Mouse (Mus musculus) left cerebral cortex, adult 2 months (tissue): Measurements from ENCODE around the gene Asb12. TPM values are rescaled to one million over a fixed set of nuclear protein-coding genes. Genes with fewer than 3 reads are reported as not detected.

Experiments used
- DNase-seq, 2 experiments: peaks; one replicate each; pipeline ENCODE4 v3.0.0; 2021 to 2022; ENCODE audit warnings: low spot score in 2 of 2, mixed read lengths in 1 of 2; ENCODE audit errors: extremely low spot score in 1 of 2
- H3K27ac ChIP-seq: fragments of 200-600 bp; 2 replicates; pipeline ENCODE4 v1.8.1; 2022
- H3K4me3 ChIP-seq: fragments of 200-600 bp; 2 replicates; pipeline ENCODE4 v1.8.1; 2022
- CTCF ChIP-seq: fragments of 200-600 bp; IDR thresholded peaks from 2 replicates; pipeline ENCODE4 v1.8.1; 2022; ENCODE audit warnings: antibody characterized with exemption, mild to moderate bottlenecking, moderate library complexity
- intact Hi-C: fragments of 180-260 bp; cut with DNase I; formaldehyde crosslinking; loops from one replicate; pipeline ENCODE4 v1.15.1; 2025
- total RNA-seq, 2 experiments: library from RNA; stranded (reverse); gene quantifications; 2 replicates each; pipeline ENCODE4 v1.2.3; 2021

Asb12 gene
- total RNA-seq, 2 experiments from 2014 or later: not detected

GRCm38 (mm10) chrX:95442261-95442660 lies 115.5 kb downstream of the Asb12 start:
- no peak for TF ChIP-seq CTCF
- no peak for DNase-seq
- intact Hi-C loops: loop anchor here (5.0 kb wide), 1 partner anchor 265 kb away; no protein-coding TSS in a partner anchor
- Histone ChIP-seq H3K4me3 (no peak overlapping the region), H3K27ac (no peak overlapping the region)

GRCm38 (mm10) chrX:95441290-95441689 lies 116.5 kb downstream of the Asb12 start:
- no peak overlapping the region for H3K27ac ChIP-seq
- DNase-seq: no peak
- no peak for TF ChIP-seq CTCF
- no peak overlapping the region for H3K4me3 ChIP-seq
- intact Hi-C loops: loop anchor here (5.0 kb wide), 1 partner anchor 264 kb away; no protein-coding TSS in a partner anchor

GRCm38 (mm10) chrX:95438491-95438890 lies 119.3 kb downstream of the Asb12 start:
- Histone ChIP-seq H3K4me3 (no peak overlapping the region), H3K27ac (no peak overlapping the region)
- DNase-seq: no peak
- intact Hi-C loops: no loop called here
- no peak for TF ChIP-seq CTCF

GRCm38 (mm10) chrX:95437236-95437635 lies 120.6 kb downstream of the Asb12 start:
- Histone ChIP-seq H3K27ac (no peak overlapping the region), H3K4me3 (no peak overlapping the region)
- intact Hi-C loops: no loop called here
- DNase-seq: no peak
- no peak for TF ChIP-seq CTCF

Other genes starting within 250 kb of the Asb12 start
- 1 to 10 TPM; 5.9 to 6.5 TPM for gene Amer1, start 113.1 kb downstream of the Asb12 start, total RNA-seq
- gene Pfn5, start 117 bp upstream of the Asb12 start, total RNA-seq: not detected
- gene Zc4h2, start 100.5 kb upstream of the Asb12 start, total RNA-seq: 10 to 100 TPM; 17.8 to 19.1 TPM
- 10 to 100 TPM; 34.4 to 35.9 TPM for gene Zc3h12b, start 153.7 kb upstream of the Asb12 start, total RNA-seq